26 mouse cellular contexts compared by ENCODE assay signal in genomic region chr3:109596084-109596483, GRCm38 (mm10).
DNase-seq lines count a peak whose midpoint lies in the region; ATAC-seq and TF ChIP-seq lines count a peak whose summit lies in the region.
"Had no signal": no experiment of that assay in that cellular context is flagged by ENCODE, and none has a peak within 500 bp of the region (broad histone marks: within the 10 kb centered on the region; RNA-seq: fewer than 3 reads in every experiment).

No protein-coding gene starts in this region.

- H3K27ac ChIP-seq in intestine, embryonic 14.5 days (ENCODE audit: low read depth) = peak overlapping the region; percentile 38; the same call in 1 of the 2 replicates
- H3K27ac ChIP-seq in stomach, embryonic 14.5 days (ENCODE audit: low read length) = no peak overlapping the region
- H3K27ac ChIP-seq: embryonic facial prominence, embryonic 15.5 days; forebrain, embryonic 15.5 days; layer of hippocampus, adult 2 months; liver, embryonic 13.5 days; macrophage had no signal

- peaks cover 2% of the 10 kb centered on the region; the same call in 1 of the 2 replicates for H3K4me1 ChIP-seq in intestine, embryonic 14.5 days (replicated peaks; ENCODE audit: control insufficient read depth, insufficient read depth, low read length)
- no peaks in the 10 kb centered on the region for H3K4me1 ChIP-seq in stomach, embryonic 14.5 days (ENCODE audit: control insufficient read depth, insufficient read depth, low read length)
- H3K4me1 ChIP-seq: embryonic facial prominence, embryonic 15.5 days; forebrain, embryonic 15.5 days; heart, embryonic 12.5 days; liver, embryonic 13.5 days had no signal

- no peaks in the 10 kb centered on the region for H3K9me3 ChIP-seq in intestine, embryonic 14.5 days (ENCODE audit: control insufficient read depth, low read length)
- no peaks in the 10 kb centered on the region for H3K9me3 ChIP-seq in stomach, embryonic 14.5 days (ENCODE audit: control insufficient read depth, low read depth, low read length)
- H3K9me3 ChIP-seq: embryonic facial prominence, embryonic 15.5 days; forebrain, embryonic 15.5 days; heart, embryonic 12.5 days; liver, embryonic 13.5 days had no signal

- no peak overlapping the region for H3K4me3 ChIP-seq in intestine, embryonic 14.5 days (ENCODE audit: low read depth, low read length)
- H3K4me3 ChIP-seq in stomach, embryonic 14.5 days (ENCODE audit: low read depth, low read length) = no peak overlapping the region
- H3K4me3 ChIP-seq: embryonic facial prominence, embryonic 15.5 days; forebrain, embryonic 15.5 days; heart, embryonic 12.5 days; layer of hippocampus, adult 2 months; liver, embryonic 13.5 days had no signal

- no peak for TF ChIP-seq CTCF in brain, embryonic 14.5 days (IDR thresholded peaks at IDR 0.05; ENCODE audit: borderline replicate concordance, extremely low read depth, insufficient read depth, insufficient read length)

- no peaks in the 10 kb centered on the region for H3K27me3 ChIP-seq in intestine, embryonic 14.5 days (replicated peaks; ENCODE audit: control insufficient read depth, insufficient read depth, low read length)
- H3K27me3 ChIP-seq in stomach, embryonic 14.5 days (ENCODE audit: control insufficient read depth, insufficient read depth, low read length) = no peaks in the 10 kb centered on the region
- H3K27me3 ChIP-seq: embryonic facial prominence, embryonic 15.5 days; forebrain, embryonic 15.5 days; heart, embryonic 12.5 days; liver, embryonic 13.5 days had no signal

- no peak for TF ChIP-seq POLR2A in brain, embryonic 14.5 days (IDR thresholded peaks at IDR 0.05; ENCODE audit: borderline replicate concordance, extremely low read depth, insufficient read depth, insufficient read length, poor library complexity, severe bottlenecking)

- ATAC-seq in intestine, embryonic 14.5 days (replicated peaks; ENCODE audit: low FRiP score, low TSS enrichment, low read depth) = peak; percentile 83
- peak; percentile 87 for ATAC-seq in stomach, embryonic 14.5 days (ENCODE audit: insufficient number of reproducible peaks, insufficient read depth, low FRiP score, low read depth)
- ATAC-seq: activated CD4-positive, CD25-positive, alpha-beta regulatory T cell, adult 4 months; forebrain, embryonic 15.5 days had no signal

- no peak overlapping the region for H3K4me2 ChIP-seq in intestine, embryonic 14.5 days (ENCODE audit: low read length)
- H3K4me2 ChIP-seq in stomach, embryonic 14.5 days (replicated peaks; ENCODE audit: low read depth, low read length) = no peak overlapping the region
- H3K4me2 ChIP-seq: embryonic facial prominence, embryonic 15.5 days; forebrain, embryonic 15.5 days; heart, embryonic 12.5 days; liver, embryonic 13.5 days; lung, embryonic 14.5 days had no signal

- H3K36me3 ChIP-seq in intestine, embryonic 14.5 days (ENCODE audit: control insufficient read depth, insufficient read depth, low read length) = no peaks in the 10 kb centered on the region
- no peaks in the 10 kb centered on the region for H3K36me3 ChIP-seq in stomach, embryonic 14.5 days (ENCODE audit: control insufficient read depth, insufficient read depth, low read length)
- H3K36me3 ChIP-seq: embryonic facial prominence, embryonic 15.5 days; forebrain, embryonic 15.5 days; heart, embryonic 12.5 days; liver, embryonic 13.5 days had no signal

- no peak overlapping the region for H3K9ac ChIP-seq in intestine, embryonic 14.5 days (ENCODE audit: low read length)
- no peak overlapping the region for H3K9ac ChIP-seq in stomach, embryonic 14.5 days (replicated peaks; ENCODE audit: low read depth, low read length)
- H3K9ac ChIP-seq: embryonic facial prominence, embryonic 15.5 days; forebrain, embryonic 15.5 days; heart, embryonic 12.5 days; liver, embryonic 13.5 days; lung, embryonic 14.5 days had no signal

- 66% methylated on average over 3 of the region's 3 CpGs for WGBS in intestine, embryonic 14.5 days
- 63% methylated on average over 3 of the region's 3 CpGs for WGBS in stomach, embryonic 14.5 days

- DNase-seq in lung, postnatal 36 days = peak; percentile 11
- DNase-seq in lung, postnatal 10 days = no peak
- DNase-seq in brain, embryonic 14.5 days (ENCODE audit: low read depth) = peak; percentile 13
- peak; percentile 61 for DNase-seq in intestine, embryonic 14.5 days (ENCODE audit: low spot score)
- no peak for DNase-seq in embryo, embryonic 10.5 days (ENCODE audit: low spot score)
- DNase-seq in layer of hippocampus, postnatal 10 days (ENCODE audit: low spot score in 2 of 2) = no peak
- DNase-seq: adrenal gland, adult 8-10 months; B cell, adult 2 months; cerebellum, adult 2 months; cerebellum, postnatal 25 days; embryo, embryonic 11 days; heart, adult 18-20 months; heart, postnatal 10 days; kidney, adult 8-10 months; kidney, postnatal 25 days; liver, embryonic 13.5 days; lung, embryonic 14.5 days; right cerebral cortex, postnatal 14 days; thymus, postnatal 25 days had no signal

Comparison
In these comparisons a context has a peak if more than half of its experiments do, and no peak if none do; other contexts are left out.
1. DNase-seq: peak in lung, postnatal 36 days (single experiment), brain, embryonic 14.5 days (single experiment) and intestine, embryonic 14.5 days (single experiment); none in lung, postnatal 10 days (single experiment), embryo, embryonic 10.5 days (single experiment) and layer of hippocampus, postnatal 10 days (0 of 2).